Mouse (Mus musculus) heart, embryonic 14.5 days (tissue): ENCODE measurements around the gene Tvp23a. TPM values are rescaled to one million over a fixed set of nuclear protein-coding genes. Genes with fewer than 3 reads are reported as not detected.

ENCODE experiments used
- ATAC-seq: fragments of 200-750 bp; cut with Nextera tagmentation; 2 replicates; pipeline ENCODE4 v1.8.0; 2017; ENCODE audit warnings: low read depth, moderate TSS enrichment; ENCODE audit not compliant: insufficient number of reproducible peaks, insufficient read depth, low FRiP score
- H3K27ac ChIP-seq, 2 experiments: fragments of 200-500 bp in 1 of 2; fragments of 300-500 bp in 1 of 2; sonication (generic) in 1 of 2; replicated peaks in 1 of 2; 2 replicates each; pipeline ENCODE4 v1.5.1; 2012 to 2014; ENCODE audit warnings: low read depth in 2 of 2, low read length in 2 of 2, control low read depth in 1 of 2, mild to moderate bottlenecking in 1 of 2, mixed read lengths in 1 of 2; ENCODE audit not compliant: control insufficient read depth in 1 of 2, insufficient read depth in 1 of 2
- H3K27me3 ChIP-seq: fragments of 300-500 bp; sonication (generic); 2 replicates; pipeline ENCODE4 v1.6.1; 2014; ENCODE audit warnings: mild to moderate bottlenecking, low read length, control low read depth; ENCODE audit not compliant: control insufficient read depth, insufficient read depth
- H3K36me3 ChIP-seq: fragments of 300-500 bp; sonication (generic); 2 replicates; pipeline ENCODE4 v1.6.1; 2014; ENCODE audit warnings: mild to moderate bottlenecking, control low read depth, low read length, mixed read lengths; ENCODE audit not compliant: control insufficient read depth, insufficient read depth
- H3K4me1 ChIP-seq, 2 experiments: fragments of 200-500 bp in 1 of 2; fragments of 300-500 bp in 1 of 2; sonication (generic) in 1 of 2; 2 replicates each; pipeline ENCODE4 v1.6.1; 2012 to 2014; ENCODE audit warnings: low read length in 2 of 2, control low read depth in 1 of 2, mixed read lengths in 1 of 2; ENCODE audit not compliant: control insufficient read depth in 2 of 2, insufficient read depth in 2 of 2
- H3K4me2 ChIP-seq: fragments of 300-500 bp; sonication (generic); 2 replicates; pipeline ENCODE4 v1.6.1; 2014; ENCODE audit warnings: mild to moderate bottlenecking, low read length
- H3K4me3 ChIP-seq, 2 experiments: fragments of 200-500 bp in 1 of 2; fragments of 300-500 bp in 1 of 2; sonication (generic) in 1 of 2; 2 replicates each; pipeline ENCODE4 v1.5.1; 2012 to 2014; ENCODE audit warnings: low read length in 2 of 2, mild to moderate bottlenecking in 2 of 2, control low read depth in 1 of 2, low read depth in 1 of 2, moderate library complexity in 1 of 2; ENCODE audit not compliant: control insufficient read depth in 1 of 2, insufficient read depth in 1 of 2
- H3K9ac ChIP-seq: fragments of 300-500 bp; sonication (generic); 2 replicates; pipeline ENCODE4 v1.6.1; 2014; ENCODE audit warnings: mild to moderate bottlenecking, low read length
- H3K9me3 ChIP-seq: fragments of 300-500 bp; sonication (generic); 2 replicates; pipeline ENCODE4 v1.6.1; 2016; ENCODE audit warnings: low read length, control low read depth; ENCODE audit not compliant: control insufficient read depth
- WGBS: fragments of 180-500 bp; shearing (Covaris S2); extraction: QIAGEN DNeasy Blood & Tissue Kit; methylation state at CpG from one replicate; pipeline ENCODE4 v1.1.7; 2014; 5-methylcytosine and 5-hydroxymethylcytosine counted together
- polyA plus RNA-seq: library from polyadenylated mRNA; unstranded; fragments of >200 nt; fragmentation: Nextera tagmentation; extraction: Ambion mirVana; gene quantifications from 2 replicates; pipeline ENCODE4 v1.2.1, GENCODE M21; 2014

Tvp23a gene
- polyA plus RNA-seq, 1 experiment from 2014 or later: 3.0 TPM

- WGBS: 86% methylated on average over 4 of the region's 4 CpGs
- Histone ChIP-seq H3K9ac (no peak overlapping the region), H3K4me2 (no peak overlapping the region), H3K4me1 (peaks cover 0 to 2% of the 10 kb centered on the region in 2 experiments; a peak in 1 of 4 replicates), H3K27me3 (no peaks in the 10 kb centered on the region), H3K36me3 (no peaks in the 10 kb centered on the region), H3K4me3 (no peak overlapping the region), H3K9me3 (no peaks in the 10 kb centered on the region), H3K27ac (no peak overlapping the region)
- no peak for ATAC-seq
Observed at GRCm38 (mm10) chr16:10441761-10442160, 5.4 kb downstream of the Tvp23a start.

GRCm38 (mm10) chr16:10441328-10441727 is 5.8 kb downstream of the Tvp23a start:
- 85% methylated on average over 6 of the region's 6 CpGs for WGBS

GRCm38 (mm10) chr16:10438055-10438454 is 9.1 kb downstream of the Tvp23a start:
- Histone ChIP-seq H3K4me3 (no peak overlapping the region), H3K27ac (no peak overlapping the region), H3K36me3 (no peaks in the 10 kb centered on the region), H3K9ac (no peak overlapping the region), H3K4me1 (no peaks in the 10 kb centered on the region), H3K9me3 (no peaks in the 10 kb centered on the region), H3K27me3 (no peaks in the 10 kb centered on the region), H3K4me2 (no peak overlapping the region)
- no peak for ATAC-seq
- WGBS: 76% methylated on average over 5 of the region's 5 CpGs

More at GRCm38 (mm10) chr16:10441328-10441727, 5.8 kb downstream of the Tvp23a start:
- Histone ChIP-seq H3K27ac (no peak overlapping the region), H3K4me3 (no peak overlapping the region), H3K4me2 (no peak overlapping the region), H3K9me3 (no peaks in the 10 kb centered on the region), H3K4me1 (peaks cover 0 to 1% of the 10 kb centered on the region in 2 experiments; a peak in 1 of 4 replicates), H3K36me3 (no peaks in the 10 kb centered on the region), H3K9ac (no peak overlapping the region), H3K27me3 (no peaks in the 10 kb centered on the region)
- ATAC-seq: no peak

- no peaks in the 10 kb centered on the region for H3K9me3 ChIP-seq
- H3K9ac ChIP-seq: no peak overlapping the region
- no peak overlapping the region for H3K4me3 ChIP-seq
- ATAC-seq: no peak
- no peak overlapping the region for H3K4me2 ChIP-seq
- no peaks in the 10 kb centered on the region for H3K4me1 ChIP-seq
- no peak overlapping the region for H3K27ac ChIP-seq
- no peaks in the 10 kb centered on the region for H3K27me3 ChIP-seq
- H3K36me3 ChIP-seq: no peaks in the 10 kb centered on the region
- 82% methylated on average over 6 of the region's 6 CpGs for WGBS
Observed at GRCm38 (mm10) chr16:10436166-10436565, 11.0 kb downstream of the Tvp23a start.

GRCm38 (mm10) chr16:10433344-10433743 is 13.8 kb downstream of the Tvp23a start:
- ATAC-seq: no peak
- H3K27ac ChIP-seq: no peak overlapping the region
- H3K27me3 ChIP-seq: no peaks in the 10 kb centered on the region
- WGBS: 72% methylated on average over 5 of the region's 5 CpGs
- no peaks in the 10 kb centered on the region for H3K9me3 ChIP-seq
- H3K4me1 ChIP-seq: no peaks in the 10 kb centered on the region
- H3K4me2 ChIP-seq: no peak overlapping the region
- no peak overlapping the region for H3K9ac ChIP-seq
- H3K36me3 ChIP-seq: no peaks in the 10 kb centered on the region
- no peak overlapping the region for H3K4me3 ChIP-seq

- no peak overlapping the region for H3K27ac ChIP-seq
- H3K4me1 ChIP-seq: no peaks in the 10 kb centered on the region
- no peak overlapping the region for H3K4me2 ChIP-seq
- 82% methylated on average over 4 of the region's 4 CpGs for WGBS
- H3K4me3 ChIP-seq: no peak overlapping the region
- H3K36me3 ChIP-seq: no peaks in the 10 kb centered on the region
- H3K9me3 ChIP-seq: no peaks in the 10 kb centered on the region
- no peaks in the 10 kb centered on the region for H3K27me3 ChIP-seq
- ATAC-seq: no peak
- no peak overlapping the region for H3K9ac ChIP-seq
Observed at GRCm38 (mm10) chr16:10432387-10432786, 14.8 kb downstream of the Tvp23a start.

- Histone ChIP-seq H3K36me3 (no peaks in the 10 kb centered on the region), H3K27me3 (no peaks in the 10 kb centered on the region), H3K4me3 (no peak overlapping the region), H3K4me1 (no peaks in the 10 kb centered on the region), H3K9me3 (no peaks in the 10 kb centered on the region), H3K4me2 (no peak overlapping the region), H3K27ac (no peak overlapping the region), H3K9ac (no peak overlapping the region)
- 66% methylated on average over 1 of the region's 1 CpGs for WGBS
- no peak for ATAC-seq
Observed at GRCm38 (mm10) chr16:10431911-10432310, 15.3 kb downstream of the Tvp23a start.

GRCm38 (mm10) chr16:10420447-10421054 is 26.6 kb downstream of the Tvp23a start:
- H3K4me2 ChIP-seq: no peak overlapping the region
- H3K9ac ChIP-seq: no peak overlapping the region
- no peak overlapping the region for H3K27ac ChIP-seq
- 90% methylated on average over 9 of the region's 9 CpGs for WGBS
- no peaks in the 10 kb centered on the region for H3K27me3 ChIP-seq
- H3K9me3 ChIP-seq: peaks cover 3% of the 10 kb centered on the region; the same call in 1 of the 2 replicates
- no peaks in the 10 kb centered on the region for H3K4me1 ChIP-seq
- H3K4me3 ChIP-seq: no peak overlapping the region
- no peak for ATAC-seq
- H3K36me3 ChIP-seq: peaks cover 82% of the 10 kb centered on the region
